Mouse (Mus musculus) forebrain, embryonic 13.5 days (tissue): ENCODE results near the gene Sipa1. TPM values are rescaled to one million over a fixed set of nuclear protein-coding genes. Genes with fewer than 3 reads are reported as not detected.
A peak's percentile ranks its signal among the peaks of the same experiment; 100 is the strongest.

Experiments used
- ATAC-seq: fragments of 200-750 bp; cut with Nextera tagmentation; 2 replicates; pipeline ENCODE4 v1.8.0; 2017
- H3K27ac ChIP-seq: fragments of 300-500 bp; sonication (generic); 2 replicates; pipeline ENCODE4 v1.5.1; 2015; ENCODE audit warnings: inconsistent platforms, mild to moderate bottlenecking, moderate library complexity
- H3K27me3 ChIP-seq: fragments of 300-500 bp; sonication (generic); 2 replicates; pipeline ENCODE4 v1.6.1; 2015; ENCODE audit warnings: mild to moderate bottlenecking, inconsistent platforms
- H3K36me3 ChIP-seq: fragments of 300-500 bp; sonication (generic); 2 replicates; pipeline ENCODE4 v1.6.1; 2015; ENCODE audit warnings: mild to moderate bottlenecking, inconsistent platforms; ENCODE audit not compliant: poor library complexity, severe bottlenecking
- H3K4me1 ChIP-seq: fragments of 300-500 bp; sonication (generic); 2 replicates; pipeline ENCODE4 v1.6.1; 2015; ENCODE audit warnings: inconsistent platforms
- H3K4me2 ChIP-seq: fragments of 300-500 bp; sonication (generic); 2 replicates; pipeline ENCODE4 v1.6.1; 2015; ENCODE audit warnings: inconsistent platforms, mild to moderate bottlenecking, moderate library complexity
- H3K4me3 ChIP-seq: fragments of 300-500 bp; sonication (generic); 2 replicates; pipeline ENCODE4 v1.5.1; 2015; ENCODE audit warnings: mild to moderate bottlenecking, inconsistent platforms
- H3K9ac ChIP-seq: fragments of 300-500 bp; sonication (generic); 2 replicates; pipeline ENCODE4 v1.6.1; 2015; ENCODE audit warnings: mild to moderate bottlenecking, inconsistent platforms
- H3K9me3 ChIP-seq: fragments of 300-500 bp; sonication (generic); replicated peaks from 2 replicates; pipeline ENCODE4 v1.6.1; 2016; ENCODE audit warnings: inconsistent platforms
- WGBS: fragments of 180-500 bp; shearing (Covaris S2); methylation state at CpG from one replicate; pipeline ENCODE4 v1.1.7; 2015; 5-methylcytosine and 5-hydroxymethylcytosine counted together
- microRNA-seq: library from miRNA; unstranded; fragments of <30 nt; microRNA quantifications from one replicate; pipeline ENCODE4, GENCODE M21; 2016
- polyA plus RNA-seq: library from polyadenylated mRNA; unstranded; fragments of >200 nt; fragmentation: Nextera tagmentation; extraction: Ambion mirVana; gene quantifications from 2 replicates; pipeline ENCODE4 v1.2.1, GENCODE M21; 2015

Sipa1 gene
- polyA plus RNA-seq, 1 experiment from 2014 or later = 9.4 TPM

DNA sequence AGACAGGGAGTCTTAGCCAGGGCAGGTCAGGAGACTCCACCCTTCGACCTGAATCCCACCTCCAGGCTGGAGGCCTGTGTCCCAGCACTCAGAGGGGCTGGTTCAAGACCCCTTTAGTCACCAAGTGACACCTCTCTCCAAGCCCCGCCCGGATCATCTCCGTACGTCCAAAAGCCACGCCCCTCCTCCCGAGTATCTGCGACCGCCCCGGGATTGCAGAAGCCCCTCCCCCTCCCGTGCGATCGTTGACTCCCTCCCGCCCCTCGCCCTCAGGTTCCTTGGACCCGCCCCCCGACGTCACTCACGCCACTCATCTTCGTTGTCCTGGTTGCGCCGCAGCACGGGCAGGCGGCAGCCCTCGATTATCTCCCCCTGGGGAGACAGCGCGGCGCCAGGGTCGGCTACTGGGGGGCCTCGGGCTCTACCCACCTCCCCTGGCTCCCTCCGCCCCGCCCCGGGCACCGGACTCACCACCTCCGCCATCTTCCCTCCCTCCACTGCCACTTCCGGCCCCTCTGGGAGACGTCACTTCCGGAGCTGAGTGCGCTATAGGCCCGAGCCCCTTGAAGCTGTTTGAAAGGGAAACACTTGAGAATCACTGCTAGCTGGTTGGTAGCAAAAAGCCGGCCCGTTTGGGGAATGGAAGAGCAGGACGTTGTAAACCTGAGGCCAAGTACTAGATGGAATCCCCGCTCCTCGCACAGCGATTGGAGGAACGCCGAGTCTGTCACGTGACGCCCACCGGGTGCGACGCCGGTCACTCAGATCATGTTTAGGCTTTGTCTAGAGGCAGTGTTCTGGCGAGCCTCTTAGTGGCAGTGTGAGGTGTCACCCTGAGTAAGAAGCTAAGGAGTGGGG lies 53.7 kb downstream of the Sipa1 start, which contains the start of gene Kat5:
Gene Kat5, minus strand, starts transcription at position 691 of the 858 bp plus-strand sequence.
- H3K4me1 ChIP-seq = peaks cover 24% of the 10 kb centered on the region
- WGBS = 1% methylated on average over 55 of the region's 55 CpGs
- H3K36me3 ChIP-seq = peaks cover 42% of the 10 kb centered on the region
- H3K9me3 ChIP-seq = no peaks in the 10 kb centered on the region
- H3K27me3 ChIP-seq = no peaks in the 10 kb centered on the region
- peak; percentile 93 for ATAC-seq
- H3K27ac ChIP-seq = peak within 1 kb of the TSS; percentile 98
- peak within 1 kb of the TSS; percentile 67 for H3K4me2 ChIP-seq
- H3K4me3 ChIP-seq = peak within 1 kb of the TSS; percentile 63
- H3K9ac ChIP-seq = peak within 1 kb of the TSS; percentile 75

- Histone ChIP-seq H3K27ac (peak overlapping the region; percentile 98), H3K4me1 (peaks cover 28% of the 10 kb centered on the region)
- 63% methylated on average over 10 of the region's 10 CpGs for WGBS
Measured at GRCm38 (mm10) chr19:5609171-5609546, 54.3 kb downstream of the Sipa1 start.

GRCm38 (mm10) chr19:5608707-5609106 lies 54.8 kb downstream of the Sipa1 start:
- peak overlapping the region; percentile 75 for H3K9ac ChIP-seq
- peak overlapping the region; percentile 67 for H3K4me2 ChIP-seq
- WGBS = 94% methylated on average over 13 of the region's 13 CpGs
- ATAC-seq = no peak
- H3K4me3 ChIP-seq = peak overlapping the region; percentile 63
- H3K9me3 ChIP-seq = no peaks in the 10 kb centered on the region
- peak overlapping the region; percentile 98 for H3K27ac ChIP-seq
- peaks cover 53% of the 10 kb centered on the region for H3K36me3 ChIP-seq
- H3K27me3 ChIP-seq = no peaks in the 10 kb centered on the region
- H3K4me1 ChIP-seq = peaks cover 32% of the 10 kb centered on the region

More at GRCm38 (mm10) chr19:5609171-5609546, 54.3 kb downstream of the Sipa1 start:
- Histone ChIP-seq H3K9me3 (no peaks in the 10 kb centered on the region), H3K36me3 (peaks cover 48% of the 10 kb centered on the region), H3K9ac (peak overlapping the region; percentile 75), H3K4me3 (peak overlapping the region; percentile 63), H3K4me2 (peak overlapping the region; percentile 67), H3K27me3 (no peaks in the 10 kb centered on the region)
- no peak for ATAC-seq

GRCm38 (mm10) chr19:5607705-5608410 lies 55.6 kb downstream of the Sipa1 start:
- ATAC-seq = no peak
- Histone ChIP-seq H3K27ac (no peak overlapping the region), H3K36me3 (peaks cover 61% of the 10 kb centered on the region), H3K4me2 (no peak overlapping the region), H3K9me3 (no peaks in the 10 kb centered on the region), H3K4me1 (peaks cover 40% of the 10 kb centered on the region), H3K4me3 (no peak overlapping the region), H3K27me3 (no peaks in the 10 kb centered on the region), H3K9ac (no peak overlapping the region)
- WGBS = 93% methylated on average over 26 of the region's 26 CpGs

DNA sequence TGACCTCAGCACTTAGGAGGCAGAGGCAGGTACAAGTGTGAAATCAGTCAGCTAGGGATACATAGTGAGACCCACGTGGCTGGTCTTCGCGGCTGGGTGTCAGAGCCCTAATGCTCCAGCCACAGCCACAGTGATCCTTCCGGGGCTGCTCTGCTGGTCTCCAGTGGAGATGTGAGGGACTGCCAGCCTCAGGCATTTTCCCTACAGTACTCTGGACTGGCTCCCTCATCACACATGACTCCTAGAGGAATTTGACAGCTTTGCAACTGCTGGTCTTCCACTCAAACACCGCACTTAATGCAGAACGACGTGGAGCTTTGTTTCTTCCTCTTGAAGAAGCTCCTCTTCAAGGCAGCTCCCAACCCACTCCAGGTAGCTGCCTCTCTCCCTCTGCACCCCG lies 57.3 kb downstream of the Sipa1 start:
- H3K27ac ChIP-seq = no peak overlapping the region
- no peak for ATAC-seq
- H3K27me3 ChIP-seq = no peaks in the 10 kb centered on the region
- H3K4me1 ChIP-seq = peaks cover 45% of the 10 kb centered on the region
- 91% methylated on average over 8 of the region's 8 CpGs for WGBS
- H3K36me3 ChIP-seq = peaks cover 63% of the 10 kb centered on the region
- H3K4me2 ChIP-seq = no peak overlapping the region
- no peak overlapping the region for H3K4me3 ChIP-seq
- no peak overlapping the region for H3K9ac ChIP-seq
- no peaks in the 10 kb centered on the region for H3K9me3 ChIP-seq

- peaks cover 37% of the 10 kb centered on the region for H3K4me1 ChIP-seq
- no peak for ATAC-seq
- H3K9me3 ChIP-seq = no peaks in the 10 kb centered on the region
- H3K9ac ChIP-seq = no peak overlapping the region
- H3K4me3 ChIP-seq = no peak overlapping the region
- peaks cover 63% of the 10 kb centered on the region for H3K36me3 ChIP-seq
- no peak overlapping the region for H3K27ac ChIP-seq
- no peak overlapping the region for H3K4me2 ChIP-seq
- no peaks in the 10 kb centered on the region for H3K27me3 ChIP-seq
- 94% methylated on average over 7 of the region's 7 CpGs for WGBS
Measured at GRCm38 (mm10) chr19:5605126-5605525, 58.4 kb downstream of the Sipa1 start.

DNA sequence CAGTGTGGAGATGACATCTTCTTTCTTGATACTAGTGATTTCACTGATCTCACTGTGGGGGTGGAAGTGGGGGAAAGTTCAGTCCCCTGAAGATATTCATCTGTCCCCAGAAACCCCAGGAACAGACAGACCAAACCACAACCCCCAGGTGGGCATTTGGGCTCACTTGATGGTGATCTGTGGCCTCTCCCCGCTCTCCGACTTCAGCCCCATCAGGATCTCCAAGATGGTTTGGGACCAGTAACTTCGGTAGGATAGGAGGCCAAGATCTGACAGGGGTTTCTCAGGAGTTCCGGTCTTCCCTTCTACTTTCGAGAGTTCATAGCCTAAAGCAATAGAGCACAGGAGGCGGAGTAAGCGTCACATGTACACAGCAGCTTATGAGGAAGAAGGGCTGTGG lies 59.8 kb downstream of the Sipa1 start:
- WGBS = 88% methylated on average over 7 of the region's 7 CpGs
- no peaks in the 10 kb centered on the region for H3K27me3 ChIP-seq
- peaks cover 30% of the 10 kb centered on the region for H3K4me1 ChIP-seq
- no peak overlapping the region for H3K4me3 ChIP-seq
- peaks cover 60% of the 10 kb centered on the region for H3K36me3 ChIP-seq
- H3K9ac ChIP-seq = no peak overlapping the region
- H3K4me2 ChIP-seq = peak overlapping the region; percentile 92; the same call in 1 of the 2 replicates
- H3K27ac ChIP-seq = no peak overlapping the region
- H3K9me3 ChIP-seq = no peaks in the 10 kb centered on the region
- no peak for ATAC-seq

GRCm38 (mm10) chr19:5601752-5602541 lies 61.6 kb downstream of the Sipa1 start, which contains the start of gene Rnaseh2c:
Rnaseh2c (plus strand) TSS chr19:5601873.
- Histone ChIP-seq H3K4me3 (peak within 1 kb of the TSS; percentile 89), H3K27me3 (no peaks in the 10 kb centered on the region), H3K9me3 (no peaks in the 10 kb centered on the region), H3K4me1 (peaks cover 23% of the 10 kb centered on the region), H3K4me2 (peak within 1 kb of the TSS; percentile 92), H3K27ac (peak within 1 kb of the TSS; percentile 87), H3K9ac (peak within 1 kb of the TSS; percentile 96), H3K36me3 (peaks cover 42% of the 10 kb centered on the region)
- ATAC-seq = peak; percentile 93
- under 1% methylated on average over 64 of the region's 64 CpGs for WGBS

Small RNA genes within 50 kb of the gene (microRNA-seq; reads per million reads assigned to microRNA genes)
- not detected for gene Mir6987

Other genes starting within 250 kb of the Sipa1 start
- gene Drap1, start 238.7 kb downstream of the Sipa1 start, polyA plus RNA-seq = 291 and 298 TPM in 2 replicates
- 40.6 and 44.4 TPM in 2 replicates for gene AI837181, start 238.6 kb downstream of the Sipa1 start, polyA plus RNA-seq
- gene Fosl1, start 216.2 kb downstream of the Sipa1 start, polyA plus RNA-seq = not detected in 2 replicates
- 6.5 and 7.1 TPM in 2 replicates for gene Ccdc85b, start 205.8 kb downstream of the Sipa1 start, polyA plus RNA-seq
- gene Fibp, start 203.1 kb downstream of the Sipa1 start, polyA plus RNA-seq = 153 and 155 TPM in 2 replicates
- gene Ctsw, start 195.2 kb downstream of the Sipa1 start, polyA plus RNA-seq = 4.4 and 5.4 TPM in 2 replicates
- gene Efemp2, start 189.8 kb downstream of the Sipa1 start, polyA plus RNA-seq = 30.7 and 31.1 TPM in 2 replicates
- gene Mus81, start 175.3 kb downstream of the Sipa1 start, polyA plus RNA-seq = 44.4 and 47.0 TPM in 2 replicates
- 3,452 and 3,520 TPM in 2 replicates for gene Cfl1, start 173.3 kb downstream of the Sipa1 start, polyA plus RNA-seq
- 0.23 and 0.27 TPM in 2 replicates for gene 1700020D05Rik, start 159.9 kb downstream of the Sipa1 start, polyA plus RNA-seq
- gene Snx32, start 153.2 kb downstream of the Sipa1 start, polyA plus RNA-seq = 41.4 and 44.4 TPM in 2 replicates
- 0.06 TPM in 1 of 2 replicates, not detected in the other for gene Ovol1, start 103.1 kb downstream of the Sipa1 start, polyA plus RNA-seq
- gene Ap5b1, start 95.7 kb downstream of the Sipa1 start, polyA plus RNA-seq = 1.4 and 1.7 TPM in 2 replicates
- 146 and 170 TPM in 2 replicates for gene Rnaseh2c, start 61.8 kb downstream of the Sipa1 start, polyA plus RNA-seq
- 72.7 and 80.7 TPM in 2 replicates for gene Kat5, start 53.5 kb downstream of the Sipa1 start, polyA plus RNA-seq
- 33.4 and 34.4 TPM in 2 replicates for gene Rela, start 26.2 kb downstream of the Sipa1 start, polyA plus RNA-seq
- 11.3 and 11.7 TPM in 2 replicates for gene Map3k11, start 25.0 kb upstream of the Sipa1 start, polyA plus RNA-seq
- 21.6 and 29.4 TPM in 2 replicates for gene Pcnx3, start 25.2 kb upstream of the Sipa1 start, polyA plus RNA-seq
- gene Kcnk7, start 40.7 kb upstream of the Sipa1 start, polyA plus RNA-seq = 0.31 and 0.32 TPM in 2 replicates
- gene Ehbp1l1, start 62.6 kb upstream of the Sipa1 start, polyA plus RNA-seq = 5.3 and 6.7 TPM in 2 replicates
- 199 and 204 TPM in 2 replicates for gene Fam89b, start 65.9 kb upstream of the Sipa1 start, polyA plus RNA-seq
- gene Ltbp3, start 77.2 kb upstream of the Sipa1 start, polyA plus RNA-seq = 8.3 and 13.1 TPM in 2 replicates
- gene Scyl1, start 107.7 kb upstream of the Sipa1 start, polyA plus RNA-seq = 56.4 and 62.6 TPM in 2 replicates
- 21.7 and 26.2 TPM in 2 replicates for gene Frmd8, start 211.6 kb upstream of the Sipa1 start, polyA plus RNA-seq
- gene Slc25a45, start 214.1 kb upstream of the Sipa1 start, polyA plus RNA-seq = 1.2 and 1.4 TPM in 2 replicates
- gene Tigd3, start 230.4 kb upstream of the Sipa1 start, polyA plus RNA-seq = 13.1 and 15.5 TPM in 2 replicates
- gene Dpf2, start 249.3 kb upstream of the Sipa1 start, polyA plus RNA-seq = 147 and 169 TPM in 2 replicates